Mouse (Mus musculus): ENCODE results near the gene Acsl1.

Acsl1 gene

DNA sequence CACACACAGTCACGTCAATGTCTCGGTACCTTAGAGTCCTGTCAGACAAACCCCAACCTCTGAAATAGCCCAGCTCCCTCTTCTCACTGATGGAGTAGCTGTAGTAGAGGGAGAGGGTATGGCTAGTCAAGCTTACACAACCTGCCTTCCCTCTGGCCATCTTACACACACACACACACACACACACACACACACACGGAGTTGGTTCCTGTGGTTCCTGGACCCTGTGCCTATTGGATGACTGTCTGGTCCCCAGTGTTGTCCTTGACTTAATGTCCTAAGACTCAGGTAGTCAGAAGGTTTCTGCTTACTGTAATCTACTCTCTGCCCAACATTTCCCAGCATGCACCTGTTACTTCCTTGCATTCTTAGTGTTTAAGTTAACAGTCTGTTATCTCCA is 5.1 kb downstream of the Acsl1 start:
- DNase-seq: no peak

DNA sequence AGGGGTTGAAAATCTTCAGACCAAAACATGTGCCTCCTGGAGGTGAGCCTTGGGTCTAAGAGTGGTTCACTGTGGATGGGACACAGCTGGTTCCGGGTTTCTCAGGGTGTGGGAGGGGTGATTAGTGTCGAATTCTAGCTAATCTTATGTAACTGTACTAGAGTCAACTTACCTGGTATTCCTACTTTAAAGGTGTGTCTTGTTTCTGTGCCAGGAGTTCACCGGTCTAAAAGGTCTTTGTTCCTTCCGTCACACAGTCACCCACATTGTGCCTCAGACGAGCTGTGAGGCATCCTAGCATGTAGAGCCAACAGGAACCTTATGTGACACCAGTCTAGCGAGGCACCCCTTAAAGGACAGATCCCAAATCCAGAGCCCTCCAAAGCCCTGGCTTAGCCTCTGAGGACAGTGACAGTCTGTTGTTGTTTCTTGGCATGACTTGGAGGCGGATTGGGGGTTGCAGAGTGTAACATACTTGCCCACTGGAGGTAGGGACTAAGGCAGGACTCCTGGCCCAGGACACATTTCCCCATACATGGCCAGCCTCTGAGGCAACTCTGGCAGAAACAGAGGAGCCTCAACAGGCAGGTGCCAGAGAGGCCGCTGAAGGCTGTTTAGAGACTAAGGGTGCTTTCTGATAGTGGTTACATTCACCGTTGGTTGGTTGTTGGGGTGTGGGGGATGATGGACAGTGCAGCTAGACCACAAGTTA is 7.1 kb downstream of the Acsl1 start:
- no peak for DNase-seq

DNA sequence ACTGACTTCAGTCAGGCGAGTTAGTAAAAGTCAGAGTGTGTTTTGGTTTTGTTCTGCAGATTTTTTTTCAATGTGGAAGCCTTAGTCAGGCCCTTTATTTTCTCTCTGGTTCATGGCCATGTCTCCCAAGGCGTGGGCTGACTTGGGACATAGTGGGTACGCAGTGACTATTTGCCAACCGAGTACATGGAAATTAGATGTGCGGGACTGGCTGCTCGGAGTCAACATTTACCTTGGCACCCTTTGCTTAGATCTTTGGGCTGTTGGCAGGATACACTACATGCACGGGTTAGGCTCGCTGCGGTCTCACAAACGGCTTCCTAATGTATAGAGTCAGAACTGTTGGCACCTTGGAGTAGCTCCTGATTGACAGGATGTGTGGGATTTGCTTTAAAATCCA is 7.9 kb downstream of the Acsl1 start:
- DNase-seq: no peak

DNA sequence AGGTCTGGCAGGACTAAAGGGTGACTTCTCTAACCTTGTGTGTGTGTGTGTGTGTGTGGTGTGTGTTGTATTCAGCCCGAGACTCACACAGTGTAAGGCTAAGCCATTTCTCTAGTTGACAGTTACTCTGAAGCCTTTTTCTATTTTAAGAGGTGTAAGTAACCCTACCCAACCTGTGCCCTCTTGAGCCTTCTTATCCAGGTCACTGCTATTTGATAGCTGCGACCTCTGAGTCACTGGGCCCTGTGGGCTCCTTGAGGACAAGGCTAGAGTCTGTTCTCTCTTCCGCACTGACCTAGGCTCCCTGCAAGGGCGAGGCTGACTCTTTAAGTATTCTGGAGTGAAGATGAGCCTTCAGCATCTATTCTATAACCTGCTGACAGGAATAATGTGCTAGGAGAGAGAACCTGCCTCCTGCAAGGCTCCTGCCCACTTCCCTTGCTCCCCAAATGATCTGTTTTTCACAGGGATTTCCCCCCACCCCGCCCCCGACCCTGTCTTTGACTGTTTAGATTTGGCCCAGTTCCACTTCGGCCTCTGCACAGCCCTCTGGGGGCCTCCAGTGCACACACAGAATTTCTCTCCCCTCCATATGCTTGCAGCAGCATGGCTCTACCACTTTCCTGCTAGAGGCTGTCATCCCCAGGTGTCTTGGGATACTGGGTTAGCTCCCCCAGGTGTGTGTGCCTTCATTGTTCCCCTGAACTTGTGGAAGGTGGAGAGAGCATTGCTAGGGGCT is 9.1 kb downstream of the Acsl1 start:
- no peak for DNase-seq

- DNase-seq: no peak
Measured at GRCm38 (mm10) chr8:46480533-46480900, 9.7 kb downstream of the Acsl1 start.

DNA sequence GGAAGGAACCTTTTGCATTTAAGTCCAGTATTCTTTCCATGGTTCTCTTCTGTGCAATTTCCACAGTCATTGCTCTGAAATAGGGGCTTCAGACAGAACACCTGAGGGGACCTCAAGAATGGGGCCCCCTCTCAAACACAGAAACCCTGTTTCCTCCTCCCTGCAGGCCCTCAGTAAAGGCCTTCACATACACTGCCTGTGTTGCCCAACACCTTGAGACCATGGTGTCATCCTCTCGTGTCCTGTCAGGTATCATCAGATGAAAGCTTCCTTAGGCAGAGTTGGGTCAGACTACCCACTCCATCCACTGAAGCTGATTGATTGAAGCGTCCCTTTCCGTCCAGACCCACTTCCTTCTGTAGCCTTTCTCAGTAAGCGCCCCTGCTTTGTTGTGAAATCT is 11.9 kb downstream of the Acsl1 start:
- DNase-seq: no peak

GRCm38 (mm10) chr8:46483247-46483646 is 12.4 kb downstream of the Acsl1 start:
- DNase-seq: no peak

- peak; percentile 60 for DNase-seq
Measured at GRCm38 (mm10) chr8:46484077-46484476, 13.2 kb downstream of the Acsl1 start.

DNA sequence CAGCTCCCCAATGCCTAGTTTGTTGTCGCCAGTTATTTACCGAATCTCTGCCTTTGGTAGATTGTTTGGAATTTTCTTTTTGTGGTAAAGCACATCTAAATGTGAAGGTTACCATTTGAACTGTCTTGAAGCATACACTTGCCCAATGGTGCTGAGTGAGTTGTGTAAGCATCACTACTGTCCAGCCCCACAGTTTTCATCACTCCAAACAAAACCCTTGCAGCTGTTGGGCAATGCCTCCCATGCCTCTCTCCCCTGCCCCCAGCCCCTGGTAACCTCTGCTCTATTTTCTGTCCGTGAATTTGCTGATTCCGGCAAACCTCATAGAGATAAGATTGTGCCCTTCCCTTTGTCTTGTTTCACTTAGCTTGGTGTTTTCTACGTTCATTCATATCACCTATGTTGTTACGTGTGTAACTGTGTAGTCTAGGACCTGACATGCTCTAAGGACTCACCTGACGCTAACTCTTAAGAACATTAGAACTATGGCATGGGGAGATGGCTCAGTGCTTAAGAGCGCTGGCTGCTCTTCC is 14.2 kb downstream of the Acsl1 start:
- peak; percentile 2 for DNase-seq

- DNase-seq: peak; percentile 59
Measured at GRCm38 (mm10) chr8:46488085-46488561, 17.3 kb downstream of the Acsl1 start.

- DNase-seq: no peak
Measured at GRCm38 (mm10) chr8:46489196-46489595, 18.4 kb downstream of the Acsl1 start.

- DNase-seq: no peak
Measured at GRCm38 (mm10) chr8:46490250-46490649, 19.4 kb downstream of the Acsl1 start.

GRCm38 (mm10) chr8:46490821-46491220 is 20.0 kb downstream of the Acsl1 start:
- peak; percentile 91 for DNase-seq

DNA sequence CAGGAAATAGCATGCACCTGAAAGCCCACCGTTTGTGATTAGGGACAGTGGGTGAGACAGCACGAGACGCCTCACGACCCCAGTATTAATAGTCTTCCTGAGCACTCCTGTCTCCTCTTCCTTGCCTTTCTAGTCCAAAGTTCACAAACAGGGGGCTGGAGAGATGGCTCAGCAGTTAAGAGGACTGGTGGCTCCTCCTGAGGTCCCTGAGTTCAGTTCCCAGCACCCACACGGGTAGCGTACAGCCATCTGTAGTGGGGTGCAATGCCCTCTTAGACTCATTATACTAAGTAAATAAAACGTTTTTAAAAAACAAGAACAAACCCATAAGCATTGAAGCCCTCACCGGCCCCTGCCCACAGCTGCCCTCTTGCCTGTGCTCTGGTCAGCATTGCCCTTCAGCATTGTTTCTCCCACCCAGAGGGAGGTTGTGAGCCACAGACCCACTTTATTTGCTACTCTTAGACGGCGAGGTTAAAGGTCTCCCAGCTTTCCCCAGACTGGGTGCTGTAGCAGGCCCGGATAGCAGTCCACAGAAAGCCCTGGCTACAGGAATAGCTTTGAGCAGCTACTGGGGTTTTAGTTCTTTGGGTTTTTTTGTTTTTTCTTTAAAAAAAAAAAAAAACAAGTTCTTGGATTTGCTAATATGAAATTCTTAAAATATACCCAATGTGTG is 22.8 kb downstream of the Acsl1 start:
- DNase-seq: no peak

GRCm38 (mm10) chr8:46496852-46497251 is 26.0 kb downstream of the Acsl1 start:
- no peak for DNase-seq

DNA sequence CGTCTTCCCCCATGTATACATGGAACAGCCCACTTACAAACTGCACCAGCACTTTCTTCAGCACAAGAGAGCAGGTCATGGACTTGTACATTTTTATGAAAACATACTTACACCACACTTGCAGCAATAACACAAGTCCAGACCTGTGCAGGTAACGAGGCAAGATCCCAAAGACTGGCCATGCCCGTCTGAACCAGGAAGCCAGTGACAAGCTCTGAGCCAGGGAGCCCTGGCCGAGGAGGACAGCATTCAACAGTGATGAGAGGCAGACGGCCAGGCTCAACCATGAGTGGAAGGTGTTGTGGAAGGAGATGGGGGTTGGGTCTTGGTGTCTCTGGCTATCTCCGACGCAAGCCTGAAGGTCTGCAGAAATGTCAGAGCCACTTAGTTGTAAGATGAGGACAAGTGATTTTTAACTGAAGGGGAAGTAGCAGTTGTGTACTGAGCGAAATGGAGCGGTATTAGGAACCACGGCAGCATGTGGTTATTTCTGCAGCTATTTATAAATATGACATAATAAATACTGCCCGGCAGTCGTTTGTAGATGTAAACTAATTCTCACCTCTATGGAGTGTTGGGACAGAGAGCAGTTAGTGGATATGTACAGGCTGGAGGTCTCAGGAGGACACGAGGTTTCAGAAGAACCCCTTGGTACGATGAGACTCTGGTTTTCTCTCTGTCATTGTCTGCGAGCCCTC is 26.6 kb downstream of the Acsl1 start:
- DNase-seq: no peak

DNA sequence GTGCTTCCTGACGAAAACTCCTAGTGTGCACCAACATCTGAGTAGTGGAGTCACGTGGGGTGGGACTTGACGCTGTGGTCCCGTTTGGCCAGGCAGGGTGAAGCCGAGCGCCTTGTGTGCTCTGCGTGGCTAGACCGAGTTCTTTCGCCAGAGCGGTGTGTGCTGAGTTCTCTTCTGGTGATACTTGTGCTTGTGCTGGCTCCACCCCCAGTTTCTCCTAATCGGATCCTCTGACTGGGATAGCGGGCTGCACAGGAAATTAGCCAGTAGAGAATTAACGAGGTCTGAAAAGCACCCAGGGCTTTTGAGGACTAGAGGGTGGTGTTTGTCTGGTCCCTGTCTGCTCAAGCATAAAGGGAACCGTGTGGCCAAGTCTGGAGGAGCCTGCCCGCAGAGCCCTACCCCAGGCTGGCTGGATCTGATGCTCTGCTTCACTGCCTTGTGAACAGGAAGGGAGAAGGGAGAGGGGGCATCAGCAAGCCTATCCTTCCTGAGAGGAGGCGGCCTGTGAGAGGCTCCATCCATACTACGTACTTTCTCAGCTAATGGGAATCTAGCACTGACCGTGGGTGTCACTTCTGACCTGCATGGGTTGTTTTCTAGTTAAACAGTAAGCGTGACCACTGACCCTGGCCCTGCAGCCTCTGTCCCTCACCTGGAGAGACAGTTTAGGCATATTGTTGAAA is 28.7 kb downstream of the Acsl1 start:
- DNase-seq: peak; percentile 93

DNA sequence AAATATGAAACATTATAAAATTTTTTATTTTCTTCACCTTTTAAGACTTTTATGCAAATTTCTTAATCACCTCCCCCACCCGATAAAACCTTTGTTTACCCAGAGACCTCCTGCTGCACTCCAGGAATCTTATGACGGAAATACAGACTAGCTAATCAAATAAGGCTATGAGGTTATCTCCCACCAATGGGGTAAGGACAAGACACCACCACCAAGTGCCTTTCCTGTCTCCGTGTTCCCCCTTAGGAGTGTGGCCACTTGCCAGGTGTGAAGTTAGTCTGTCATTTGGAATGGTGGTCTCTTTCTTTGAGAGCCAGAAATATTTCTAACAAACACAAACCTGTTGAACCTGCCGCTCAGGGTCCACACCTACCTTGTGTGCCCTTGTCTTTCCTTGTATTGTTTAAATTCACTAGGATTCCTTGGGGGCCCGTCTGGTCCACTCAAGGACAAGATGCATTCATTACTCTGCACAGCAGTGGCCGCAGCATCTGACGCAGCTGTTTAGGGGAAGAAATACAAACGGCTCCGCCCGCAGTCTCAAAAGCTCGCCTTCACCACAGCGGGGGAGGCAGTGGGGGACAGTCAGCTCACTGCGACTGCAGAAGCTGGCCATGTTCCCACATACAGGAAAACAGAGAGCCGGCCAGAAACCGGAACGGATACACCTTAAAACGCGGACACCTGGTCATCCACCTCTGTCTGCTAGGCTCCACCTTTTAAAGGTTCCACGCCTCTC is 31.7 kb downstream of the Acsl1 start:
- DNase-seq: no peak

DNA sequence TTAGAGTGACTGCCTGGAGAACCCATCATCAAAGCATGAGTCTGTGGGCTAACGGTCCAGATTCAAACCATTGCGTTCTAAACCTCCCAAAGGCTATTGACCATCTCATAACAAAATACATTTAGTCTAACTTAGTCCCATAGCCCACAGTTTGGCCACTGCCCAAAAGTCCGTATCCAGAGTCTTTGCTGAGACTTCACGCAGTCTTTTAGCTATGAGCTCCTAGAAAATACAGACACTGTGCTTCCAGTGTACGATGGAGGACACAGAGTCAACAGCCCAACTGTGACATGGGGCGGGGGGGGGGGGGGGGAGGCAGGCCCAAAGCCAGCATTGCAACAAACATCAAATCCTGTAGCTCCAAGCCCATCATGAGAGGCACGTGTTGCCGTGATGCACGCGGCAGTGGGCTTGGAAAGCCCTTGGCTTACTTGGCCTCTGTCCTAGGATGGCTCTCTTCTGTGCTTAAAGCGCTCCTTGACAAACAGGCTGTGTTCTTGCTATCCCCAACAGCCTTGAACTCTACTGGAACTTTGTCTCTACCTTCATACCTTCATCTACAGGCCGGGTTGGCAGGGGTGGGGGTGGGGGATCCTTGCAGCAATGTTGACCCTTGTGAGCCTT is 32.3 kb downstream of the Acsl1 start:
- no peak for DNase-seq

DNA sequence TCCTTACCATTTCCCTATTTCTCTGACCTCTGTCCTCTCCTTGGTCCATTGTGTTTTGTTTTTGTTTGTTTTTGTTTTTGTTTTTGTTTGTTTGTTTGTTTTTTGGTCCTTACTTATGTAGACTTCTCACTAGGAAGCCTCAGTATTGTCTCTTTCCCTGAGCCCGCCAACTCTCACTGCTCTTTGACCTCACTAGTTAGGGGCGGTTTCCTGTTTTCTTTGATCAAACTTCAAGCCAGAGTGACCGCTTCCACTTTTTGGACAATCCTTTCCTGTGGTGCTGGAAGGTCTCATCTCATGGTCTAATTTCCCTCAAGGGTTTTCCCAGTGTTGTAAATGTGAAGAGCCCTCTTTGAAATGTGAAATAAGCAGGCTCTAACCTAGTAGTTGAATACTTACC is 33.4 kb downstream of the Acsl1 start:
- DNase-seq: no peak

All from kidney, adult 11 months (tissue).